Mouse (Mus musculus): ENCODE data around the gene Dnah8. TPM values are rescaled to one million over a fixed set of nuclear protein-coding genes. Genes with fewer than 3 reads are reported as not detected.

Dnah8 gene
- polyA plus RNA-seq, 1 experiment: not detected

GRCm38 (mm10) chr17:30606206-30606605, 17.9 kb upstream of the Dnah8 start:
- TF ChIP-seq CTCF (IDR thresholded peaks at IDR 0.05; ENCODE audit: insufficient read depth, low read depth, low read length) (no peak), POLR2A (IDR thresholded peaks at IDR 0.05; ENCODE audit: insufficient read depth, low read depth, low read length) (no peak)
- Histone ChIP-seq H3K27ac (ENCODE audit: insufficient read depth, low read depth, low read length) (no peak overlapping the region), H3K4me1 (ENCODE audit: control insufficient read depth, insufficient read depth, low read length) (peaks cover 6% of the 10 kb centered on the region; the same call in 1 of the 2 replicates), H3K4me3 (ENCODE audit: insufficient read depth, low read depth, low read length) (no peak overlapping the region)
- WGBS: 87% methylated on average over 11 of the region's 11 CpGs

GRCm38 (mm10) chr17:30606634-30607081, 17.5 kb upstream of the Dnah8 start:
- no peak overlapping the region for H3K27ac ChIP-seq (ENCODE audit: insufficient read depth, low read depth, low read length)
- H3K4me3 ChIP-seq (ENCODE audit: insufficient read depth, low read depth, low read length): no peak overlapping the region
- 83% methylated on average over 8 of the region's 8 CpGs for WGBS
- no peak for TF ChIP-seq CTCF (IDR thresholded peaks at IDR 0.05; ENCODE audit: insufficient read depth, low read depth, low read length)
- no peak for TF ChIP-seq POLR2A (IDR thresholded peaks at IDR 0.05; ENCODE audit: insufficient read depth, low read depth, low read length)
- H3K4me1 ChIP-seq (ENCODE audit: control insufficient read depth, insufficient read depth, low read length): peaks cover 6% of the 10 kb centered on the region; the same call in 1 of the 2 replicates

- TF ChIP-seq POLR2A (IDR thresholded peaks at IDR 0.05; ENCODE audit: insufficient read depth, low read depth, low read length): no peak
- TF ChIP-seq CTCF (IDR thresholded peaks at IDR 0.05; ENCODE audit: insufficient read depth, low read depth, low read length): no peak
- Histone ChIP-seq H3K27ac (ENCODE audit: insufficient read depth, low read depth, low read length) (no peak overlapping the region), H3K4me1 (ENCODE audit: control insufficient read depth, insufficient read depth, low read length) (peaks cover 6% of the 10 kb centered on the region; the same call in 1 of the 2 replicates), H3K4me3 (ENCODE audit: insufficient read depth, low read depth, low read length) (no peak overlapping the region)
- WGBS: 88% methylated on average over 7 of the region's 7 CpGs
These were observed 16.8 kb upstream of the Dnah8 start for GRCm38 (mm10) chr17:30607330-30607729.

- H3K27ac ChIP-seq (ENCODE audit: insufficient read depth, low read depth, low read length): no peak overlapping the region
- H3K4me3 ChIP-seq (ENCODE audit: insufficient read depth, low read depth, low read length): no peak overlapping the region
- WGBS: 66% methylated on average over 8 of the region's 8 CpGs
- H3K4me1 ChIP-seq (ENCODE audit: control insufficient read depth, insufficient read depth, low read length): peaks cover 6% of the 10 kb centered on the region; the same call in 1 of the 2 replicates
- TF ChIP-seq CTCF (IDR thresholded peaks at IDR 0.05; ENCODE audit: insufficient read depth, low read depth, low read length) (no peak), POLR2A (IDR thresholded peaks at IDR 0.05; ENCODE audit: insufficient read depth, low read depth, low read length) (no peak)
These were observed 16.2 kb upstream of the Dnah8 start for GRCm38 (mm10) chr17:30607909-30608495.

- H3K4me3 ChIP-seq (ENCODE audit: insufficient read depth, low read depth, low read length): no peak overlapping the region
- H3K4me1 ChIP-seq (ENCODE audit: control insufficient read depth, insufficient read depth, low read length): peaks cover 6% of the 10 kb centered on the region; the same call in 1 of the 2 replicates
- TF ChIP-seq POLR2A (IDR thresholded peaks at IDR 0.05; ENCODE audit: insufficient read depth, low read depth, low read length) (no peak), CTCF (IDR thresholded peaks at IDR 0.05; ENCODE audit: insufficient read depth, low read depth, low read length) (no peak)
- WGBS: 62% methylated on average over 16 of the region's 16 CpGs
- H3K27ac ChIP-seq (ENCODE audit: insufficient read depth, low read depth, low read length): no peak overlapping the region
These were observed 14.7 kb upstream of the Dnah8 start for GRCm38 (mm10) chr17:30609305-30609979.

GRCm38 (mm10) chr17:30609980-30610307, 14.2 kb upstream of the Dnah8 start:
- WGBS: 91% methylated on average over 5 of the region's 5 CpGs
- no peak overlapping the region for H3K4me3 ChIP-seq (ENCODE audit: insufficient read depth, low read depth, low read length)
- H3K4me1 ChIP-seq (ENCODE audit: control insufficient read depth, insufficient read depth, low read length): peaks cover 6% of the 10 kb centered on the region; the same call in 1 of the 2 replicates
- TF ChIP-seq CTCF (IDR thresholded peaks at IDR 0.05; ENCODE audit: insufficient read depth, low read depth, low read length): no peak
- no peak for TF ChIP-seq POLR2A (IDR thresholded peaks at IDR 0.05; ENCODE audit: insufficient read depth, low read depth, low read length)
- no peak overlapping the region for H3K27ac ChIP-seq (ENCODE audit: insufficient read depth, low read depth, low read length)

- 63% methylated on average over 1 of the region's 1 CpGs for WGBS
- TF ChIP-seq CTCF (IDR thresholded peaks at IDR 0.05; ENCODE audit: insufficient read depth, low read depth, low read length) (no peak), POLR2A (IDR thresholded peaks at IDR 0.05; ENCODE audit: insufficient read depth, low read depth, low read length) (no peak)
- Histone ChIP-seq H3K4me1 (ENCODE audit: control insufficient read depth, insufficient read depth, low read length) (peaks cover 6% of the 10 kb centered on the region; the same call in 1 of the 2 replicates), H3K4me3 (ENCODE audit: insufficient read depth, low read depth, low read length) (no peak overlapping the region), H3K27ac (ENCODE audit: insufficient read depth, low read depth, low read length) (no peak overlapping the region)
These were observed 13.4 kb upstream of the Dnah8 start for GRCm38 (mm10) chr17:30610739-30611138.

- 23% methylated on average over 18 of the region's 18 CpGs for WGBS
- no peak for TF ChIP-seq CTCF (IDR thresholded peaks at IDR 0.05; ENCODE audit: insufficient read depth, low read depth, low read length)
- TF ChIP-seq POLR2A (IDR thresholded peaks at IDR 0.05; ENCODE audit: insufficient read depth, low read depth, low read length): no peak
- Histone ChIP-seq H3K4me3 (ENCODE audit: insufficient read depth, low read depth, low read length) (peak overlapping the region; percentile 95), H3K4me1 (ENCODE audit: control insufficient read depth, insufficient read depth, low read length) (peaks cover 6% of the 10 kb centered on the region; the same call in 1 of the 2 replicates), H3K27ac (ENCODE audit: insufficient read depth, low read depth, low read length) (no peak overlapping the region)
These were observed 12.7 kb upstream of the Dnah8 start for GRCm38 (mm10) chr17:30611221-30612074.
